Mouse (Mus musculus) lung, postnatal 36 days (tissue): ENCODE data around the gene Pknox2.

Source experiments
- DNase-seq: peaks from one replicate; pipeline ENCODE4 v3.0.0; 2022; ENCODE audit warnings: mixed read lengths

The Pknox2 gene

DNA sequence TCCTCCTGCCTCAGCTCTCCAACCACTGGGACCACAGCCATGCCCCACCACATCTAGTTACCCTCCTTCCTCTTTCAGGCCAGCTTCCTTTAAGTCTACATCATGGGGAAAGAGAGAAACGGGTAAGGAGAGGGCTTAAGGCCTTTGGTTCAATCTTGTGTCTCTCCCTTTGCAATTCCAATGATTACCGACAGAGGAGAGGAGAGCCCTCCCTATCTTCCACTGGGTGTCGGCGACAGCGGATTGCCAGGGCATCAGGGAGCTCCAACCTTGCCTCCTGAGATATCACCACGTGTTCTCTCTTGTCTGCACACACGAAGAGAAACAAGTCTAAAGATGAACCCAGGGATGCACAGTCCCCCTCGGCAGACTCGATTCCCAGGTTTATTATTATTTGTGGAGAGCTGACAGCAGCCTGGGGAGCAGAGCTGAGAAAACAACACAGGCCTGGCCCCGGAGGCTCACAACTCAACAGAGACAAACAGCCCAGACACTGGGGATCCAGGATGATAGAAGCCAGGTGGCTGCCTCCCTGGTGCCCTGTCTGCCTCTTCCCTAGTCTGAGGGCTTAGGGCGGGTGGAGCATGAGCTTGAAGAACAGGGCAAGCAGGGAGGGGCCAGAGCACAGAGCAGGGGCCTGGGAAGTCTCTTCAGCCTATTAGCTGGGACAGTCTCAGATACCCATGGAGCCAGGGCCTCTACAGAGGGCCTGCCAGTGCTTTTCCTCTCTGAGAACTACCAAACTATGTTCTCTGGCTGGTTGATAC, 170.4 kb downstream of the Pknox2 start:
- no peak for DNase-seq

DNA sequence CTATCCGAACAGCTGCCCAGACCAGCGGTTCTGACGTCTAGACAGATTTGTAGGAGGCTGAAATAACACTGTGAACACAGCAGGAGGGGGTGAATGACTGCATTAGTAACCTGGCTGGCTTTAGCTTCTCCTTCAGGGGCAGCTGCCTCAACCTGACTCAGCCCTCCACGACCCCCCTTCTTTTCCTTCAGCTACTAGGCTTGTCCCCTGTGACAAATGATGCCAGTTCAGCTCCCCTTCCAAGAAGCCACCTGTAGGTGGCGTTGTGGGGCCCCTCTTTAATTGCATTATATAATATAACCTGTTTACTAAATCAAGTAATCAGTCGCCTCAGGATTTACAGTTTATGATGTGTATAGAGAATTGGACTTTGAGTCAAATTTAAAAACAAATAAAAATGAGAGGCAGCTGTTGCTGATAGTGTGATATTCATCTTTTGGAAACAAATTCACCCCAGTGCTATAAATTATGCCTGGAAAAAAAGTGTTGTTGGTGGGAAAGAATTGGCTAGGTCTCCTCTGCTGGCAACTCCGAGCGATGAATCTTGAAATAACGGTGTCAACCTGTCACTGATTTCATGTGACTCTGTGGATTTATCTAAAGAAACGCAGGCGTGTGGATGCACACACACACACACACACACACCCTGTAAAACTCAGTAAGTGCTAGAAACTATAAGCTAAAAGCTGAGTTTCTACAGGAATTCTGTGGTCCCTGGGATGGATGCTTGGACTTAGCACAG, 173.6 kb downstream of the Pknox2 start:
- peak; percentile 46 for DNase-seq

DNA sequence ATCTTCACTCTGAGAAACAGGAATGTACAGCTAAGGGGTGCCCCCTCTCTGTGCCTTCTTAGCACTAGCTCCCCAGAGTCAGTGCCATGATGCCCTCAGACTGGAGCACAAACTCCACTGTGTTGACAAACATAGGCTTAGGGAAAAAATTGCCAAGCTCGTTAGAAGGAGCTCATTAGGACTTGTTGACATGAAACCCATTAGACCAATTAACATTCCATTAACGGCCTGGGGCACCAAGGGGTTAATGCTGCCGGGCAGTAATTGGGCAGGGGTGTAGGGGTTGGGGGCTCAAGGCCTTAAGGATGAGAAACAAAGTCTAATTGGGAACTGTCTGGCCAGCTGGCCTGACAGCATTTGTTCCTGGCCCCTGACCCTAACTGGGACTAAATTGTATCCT, 175.1 kb downstream of the Pknox2 start:
- DNase-seq: no peak

DNA sequence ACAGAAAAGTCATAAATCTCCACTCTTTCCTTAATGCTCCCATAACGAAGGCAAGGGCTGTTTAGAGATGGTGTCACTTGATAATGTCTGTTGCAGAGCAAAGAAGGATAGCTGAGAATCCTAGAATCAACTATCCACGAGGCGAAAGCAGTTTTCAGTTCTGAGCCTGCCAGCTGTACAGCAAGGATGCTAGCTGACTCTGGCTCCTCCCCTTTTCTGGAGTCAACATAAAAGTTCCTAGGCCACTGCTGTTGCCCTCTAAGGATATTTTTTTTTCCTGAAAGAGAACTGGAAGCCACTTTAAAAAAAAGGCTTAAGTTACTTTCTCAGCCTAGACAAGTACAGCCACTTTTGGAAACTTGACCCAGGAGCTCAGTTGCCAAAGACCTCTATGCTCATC, 176.1 kb downstream of the Pknox2 start:
- DNase-seq: peak; percentile 25

DNA sequence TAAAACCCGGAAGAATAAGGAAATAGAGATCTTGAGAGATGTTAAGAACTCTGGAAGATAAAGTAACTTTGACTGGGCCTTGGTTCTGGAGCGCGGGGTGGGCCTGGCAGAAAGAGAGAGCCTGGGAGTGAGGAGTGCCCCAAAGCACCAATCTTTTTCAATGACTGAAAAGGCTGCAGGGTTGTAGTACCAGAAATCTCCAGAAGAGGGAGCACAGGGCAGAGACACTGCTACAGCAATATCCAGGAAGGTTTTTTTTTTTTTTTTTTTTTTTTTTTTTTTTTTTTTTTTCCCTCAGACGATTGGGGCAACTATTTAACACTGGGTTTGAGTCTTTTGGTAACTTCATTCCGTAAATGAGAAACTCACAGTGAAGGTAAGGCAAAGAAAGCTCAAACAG, 176.6 kb downstream of the Pknox2 start:
- DNase-seq: peak; percentile 95

DNA sequence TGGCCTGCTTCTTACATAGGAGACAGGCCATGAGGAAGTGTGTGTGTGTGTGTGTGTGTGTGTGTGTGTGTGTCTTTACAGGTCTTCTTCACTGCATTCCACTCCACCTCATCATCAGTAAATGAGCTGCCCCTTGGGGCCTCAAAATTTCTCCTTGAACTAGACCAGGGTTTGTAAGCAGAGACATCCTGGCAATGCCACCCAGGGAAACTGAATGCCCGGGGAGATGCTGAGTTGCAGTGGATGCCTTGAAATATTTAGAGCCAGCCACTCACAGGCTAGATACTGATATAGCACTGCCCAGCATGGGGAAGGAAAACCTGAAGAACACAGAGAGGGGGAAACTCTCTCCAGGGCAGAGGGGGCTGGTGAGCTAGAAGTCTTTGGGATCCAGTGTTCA, 178.1 kb downstream of the Pknox2 start:
- no peak for DNase-seq

DNA sequence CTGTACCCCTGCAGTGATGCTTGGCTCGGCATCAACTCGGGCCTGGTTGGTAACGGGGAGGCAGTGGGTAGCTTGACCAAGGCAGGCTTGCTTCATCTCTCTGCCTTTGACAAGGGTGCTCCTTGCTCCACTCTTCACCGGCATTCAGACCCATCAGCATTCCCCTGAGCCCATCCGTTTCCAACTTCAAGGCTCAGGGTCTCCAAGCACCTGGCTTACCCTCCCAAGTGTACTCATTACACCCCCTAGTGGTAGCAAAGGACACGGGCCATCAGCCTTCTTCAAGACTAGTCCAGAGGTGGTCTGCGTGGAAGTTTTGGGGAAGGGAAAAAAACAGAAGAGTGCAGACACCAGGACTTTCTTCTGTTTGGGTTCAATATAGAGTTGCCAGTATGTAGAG, 178.5 kb downstream of the Pknox2 start:
- DNase-seq: peak; percentile 60

DNA sequence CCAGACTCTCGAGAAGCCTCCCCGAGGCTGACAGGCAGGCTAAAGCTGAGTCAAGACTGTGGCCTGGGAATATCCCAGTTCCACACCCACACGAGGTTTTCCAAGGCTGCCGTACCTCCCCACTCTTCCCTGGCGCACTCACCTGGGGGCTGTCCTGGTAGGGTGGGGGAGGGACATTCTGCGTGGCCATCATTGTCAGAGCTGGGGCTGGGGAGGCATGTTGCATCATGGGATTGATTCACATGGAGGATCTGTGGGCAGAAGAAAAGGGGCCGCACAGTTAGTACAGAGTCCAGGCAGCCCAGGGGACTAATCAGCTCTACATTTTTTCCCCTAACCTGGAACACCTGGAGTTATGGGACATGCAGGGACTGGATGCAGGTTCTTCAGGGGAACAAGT, 179.0 kb downstream of the Pknox2 start:
- DNase-seq: no peak

DNA sequence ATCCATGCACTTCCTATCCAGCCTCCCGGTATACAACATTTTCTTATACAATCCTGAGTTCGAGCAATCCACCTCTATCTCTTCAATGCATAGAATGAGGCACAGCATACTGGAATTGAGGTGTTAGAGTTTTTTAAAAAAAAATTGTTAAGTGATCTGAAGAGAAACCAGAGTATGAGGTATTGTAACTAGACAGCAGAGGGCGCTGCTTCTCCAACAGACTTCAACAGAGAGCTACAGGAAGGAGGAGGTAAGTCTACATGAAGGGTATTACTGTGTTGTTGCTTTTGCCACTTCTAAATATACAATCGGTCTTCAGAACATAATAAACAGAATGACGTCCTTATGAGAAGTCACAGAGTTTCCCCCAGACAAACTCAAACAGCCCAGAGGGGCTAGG, 181.5 kb downstream of the Pknox2 start:
- DNase-seq: peak; percentile 50

DNA sequence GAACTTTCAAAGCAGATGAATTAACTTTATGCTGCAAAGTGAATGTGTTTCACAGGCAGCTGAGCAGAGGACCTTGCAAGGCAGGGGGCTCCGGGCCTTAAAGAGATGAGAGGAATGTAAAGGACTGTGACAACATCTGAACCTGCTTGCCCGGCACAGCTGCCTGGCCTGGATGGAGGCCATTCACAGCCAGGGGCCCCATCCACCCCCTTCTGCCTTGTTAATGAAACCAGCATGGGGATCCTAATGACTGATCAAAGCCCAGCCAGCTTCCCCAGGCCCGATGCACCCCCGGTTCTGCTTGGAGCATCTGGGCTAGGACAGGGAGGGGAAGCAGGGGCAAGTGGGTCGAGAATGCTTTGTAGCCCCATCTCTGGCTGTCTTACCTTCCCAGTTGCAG, 183.0 kb downstream of the Pknox2 start:
- DNase-seq: no peak

DNA sequence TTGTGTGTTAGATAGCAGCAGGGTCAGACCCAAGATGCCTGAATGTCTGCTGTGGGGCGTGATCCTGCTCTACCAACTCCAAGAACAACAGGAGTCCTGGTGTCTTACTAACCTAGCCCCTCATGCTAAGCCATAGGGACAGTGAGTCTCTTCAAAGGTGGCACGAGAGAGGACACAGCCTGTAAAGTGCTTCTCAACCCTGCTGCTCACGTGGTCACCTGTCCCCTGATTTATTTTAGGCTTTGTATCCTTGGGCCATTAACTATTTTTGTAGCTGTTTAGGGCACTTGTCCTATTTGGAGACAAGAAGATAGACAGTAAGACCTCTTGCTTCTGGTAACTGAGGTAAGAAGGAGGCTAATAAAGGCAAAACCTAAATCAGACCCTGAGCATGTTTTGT, 183.7 kb downstream of the Pknox2 start:
- DNase-seq: no peak

DNA sequence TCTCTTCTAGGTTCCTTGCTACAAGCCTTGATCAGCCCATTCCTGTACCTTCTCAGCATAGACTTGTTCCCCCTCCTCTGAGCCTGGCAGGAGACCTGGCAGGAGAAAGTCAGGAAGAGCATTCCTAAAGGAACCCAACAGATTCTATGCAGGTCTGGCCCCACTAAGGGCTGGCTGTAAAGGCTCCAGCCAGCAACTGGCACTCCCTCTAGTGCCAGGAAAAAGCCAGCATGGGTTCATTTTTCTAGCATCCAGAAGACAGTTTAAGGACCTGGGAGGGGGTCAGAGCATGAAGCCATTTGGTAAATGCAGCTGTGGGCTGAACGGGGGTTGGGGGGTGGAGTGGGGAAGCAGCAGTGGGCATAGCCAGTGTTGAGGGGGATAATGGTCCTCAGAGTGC, 185.3 kb downstream of the Pknox2 start:
- DNase-seq: no peak

DNA sequence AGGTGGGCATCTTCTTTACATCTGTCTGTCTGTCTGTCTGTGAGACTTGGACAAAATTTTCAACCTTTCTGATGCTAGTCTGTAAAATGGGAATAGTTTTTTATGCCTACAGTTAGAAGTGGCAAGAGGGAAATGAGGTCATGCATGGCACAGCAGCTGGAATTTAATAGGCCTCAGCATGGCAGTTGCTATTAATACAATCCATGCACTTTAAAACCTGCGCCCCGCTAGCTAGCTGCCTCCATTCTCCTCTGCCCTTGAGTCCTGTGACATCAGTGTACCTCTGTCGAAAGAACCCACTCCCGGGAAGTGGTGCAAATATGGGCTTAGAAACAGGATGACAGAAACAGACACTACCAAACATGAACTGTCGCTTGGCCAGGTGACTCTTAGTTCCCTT, 186.1 kb downstream of the Pknox2 start:
- DNase-seq: no peak

DNA sequence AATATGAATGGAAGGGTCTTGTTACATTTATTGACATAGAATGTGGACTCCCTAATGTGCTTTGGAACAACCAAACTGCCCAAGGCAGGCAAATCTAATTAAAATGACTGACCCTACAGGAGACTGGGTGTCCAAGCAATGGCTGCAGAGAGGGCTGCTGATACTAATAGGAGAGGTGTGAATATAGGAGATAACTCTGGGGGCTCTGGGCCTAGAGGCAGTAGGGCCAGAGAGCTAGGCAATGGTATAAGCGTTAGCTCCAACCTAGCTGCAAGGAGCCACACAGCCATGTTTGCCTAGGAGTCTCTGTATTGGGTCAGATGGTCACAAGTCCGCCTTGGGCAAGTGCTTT, 196.1 kb downstream of the Pknox2 start:
- no peak for DNase-seq

DNA sequence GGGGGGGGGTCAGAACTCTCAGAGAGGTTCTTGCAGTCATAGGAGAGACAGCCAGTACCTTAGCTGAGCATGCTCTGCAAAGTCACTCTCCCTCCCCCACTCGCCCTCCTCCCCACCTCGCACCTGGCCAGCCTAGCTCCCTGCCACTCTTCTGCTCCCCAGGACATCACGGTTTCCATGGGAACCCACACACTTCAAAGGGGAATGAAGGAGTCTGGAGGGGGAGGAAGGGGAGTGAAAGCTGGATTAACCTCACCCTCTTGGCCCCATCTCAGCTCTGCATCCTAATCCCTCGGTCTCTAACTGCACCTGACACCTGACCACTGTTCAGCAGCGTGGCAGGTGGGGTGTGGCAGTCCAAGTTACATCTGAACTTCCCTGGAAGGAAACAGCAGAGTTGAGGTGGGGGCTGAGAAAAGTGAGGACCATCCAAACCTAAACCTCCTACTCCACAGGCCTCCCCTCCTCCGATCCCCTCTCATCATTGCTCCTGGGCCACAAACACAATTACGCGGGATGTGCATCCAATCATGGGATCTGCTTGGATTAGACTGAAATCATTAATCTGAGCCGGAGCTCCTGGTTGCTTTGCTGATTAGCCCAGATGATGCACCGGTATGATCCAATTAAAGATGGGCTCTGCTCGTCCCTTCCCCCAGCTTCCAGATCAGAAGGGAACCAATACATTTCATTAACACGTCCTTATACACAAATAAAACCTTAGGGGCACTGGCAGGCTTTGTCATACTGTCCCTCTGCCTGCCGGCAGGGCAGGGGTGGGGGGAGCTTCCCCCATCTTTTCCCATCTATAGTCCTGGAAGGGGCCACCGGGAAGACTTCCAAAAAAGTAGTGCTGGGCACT, 196.7 kb downstream of the Pknox2 start:
- no peak for DNase-seq

DNA sequence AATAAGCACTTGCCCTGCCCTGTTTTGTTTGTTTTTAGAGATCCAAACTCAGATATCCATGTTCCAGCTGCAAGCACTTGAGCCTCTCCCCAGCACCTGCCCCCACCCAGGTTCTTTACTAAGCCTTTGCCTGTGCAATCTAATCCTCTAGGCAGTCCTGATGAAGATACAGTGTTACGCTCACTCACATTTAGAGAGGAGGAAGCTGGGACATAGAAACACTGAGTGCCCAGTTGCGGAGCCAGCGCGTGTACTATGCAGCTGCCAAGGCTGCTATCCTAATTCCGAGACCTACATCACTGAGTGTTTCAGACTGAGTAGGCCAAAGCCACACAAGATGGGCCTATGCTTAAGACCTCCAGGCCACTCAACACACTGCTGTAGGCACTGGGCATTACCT, 199.0 kb downstream of the Pknox2 start:
- no peak for DNase-seq

DNA sequence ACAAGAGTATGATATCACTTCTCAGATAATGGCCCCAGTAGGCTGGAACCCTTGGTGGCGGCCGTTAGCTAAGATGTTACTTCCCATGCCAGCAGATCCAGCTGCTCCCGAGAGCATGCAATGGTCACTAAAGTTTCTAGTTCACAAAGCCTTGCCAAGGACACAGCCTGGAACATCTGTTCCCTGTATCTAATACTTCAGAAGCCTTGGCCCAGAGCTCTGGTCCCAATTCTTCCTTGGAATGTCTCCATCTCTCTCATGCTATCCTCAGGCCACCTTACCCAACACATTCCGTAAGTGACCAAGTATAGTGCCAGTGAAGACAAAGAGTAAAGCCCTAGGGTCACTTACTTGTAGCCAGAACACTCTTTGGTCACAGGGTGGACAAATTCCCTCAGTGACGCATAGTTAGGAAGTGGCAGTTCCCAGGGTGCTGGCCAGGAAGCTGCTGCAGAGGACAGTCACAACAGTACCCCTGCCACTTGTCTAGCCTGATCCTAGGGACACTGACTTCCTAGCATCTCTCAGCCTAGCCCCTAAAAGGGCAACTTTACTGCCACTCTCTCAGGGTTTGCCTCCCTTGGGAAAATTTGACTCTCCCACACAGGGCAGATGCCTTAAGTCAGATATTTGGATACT, 200.0 kb downstream of the Pknox2 start:
- DNase-seq: peak; percentile 80

DNA sequence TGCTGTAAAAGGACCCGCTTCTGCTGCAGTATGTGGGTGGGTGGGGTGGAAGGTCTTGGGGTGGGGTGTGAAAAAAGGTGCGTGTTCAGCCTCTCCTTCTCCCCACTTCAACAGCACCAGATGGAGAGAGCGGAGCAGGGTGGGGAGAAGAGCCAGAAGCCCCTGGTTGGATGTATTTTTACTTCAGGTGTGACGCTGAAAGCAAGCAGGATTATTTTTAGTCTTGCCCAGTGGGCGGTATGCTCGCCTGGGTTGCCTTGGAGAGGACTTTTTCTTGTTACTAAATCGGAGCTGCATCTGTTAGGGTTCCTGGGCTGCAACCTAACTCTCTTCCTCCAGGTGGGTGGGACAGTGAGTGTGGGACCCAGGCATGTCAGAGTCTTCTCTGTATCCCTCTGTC, 202.4 kb downstream of the Pknox2 start:
- DNase-seq: no peak

DNA sequence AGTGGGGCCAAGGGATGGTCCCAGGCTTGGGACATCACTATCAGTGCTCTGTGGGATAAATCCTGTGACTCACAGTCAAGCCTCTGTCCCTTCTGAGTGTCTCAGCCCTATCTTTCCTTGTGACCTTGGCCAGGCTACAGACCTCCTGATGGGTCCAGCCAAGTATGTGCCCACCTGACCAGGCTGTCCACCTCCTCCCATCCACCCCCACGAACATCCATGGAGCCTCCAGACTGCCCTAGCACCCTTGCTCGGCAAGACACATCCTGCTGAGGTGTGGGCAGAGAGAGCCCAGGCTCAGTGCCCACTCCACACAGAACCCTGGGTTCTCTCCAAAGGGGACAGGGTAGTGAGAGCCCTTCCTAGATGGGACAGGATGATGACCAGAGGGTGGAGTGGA, 204.6 kb downstream of the Pknox2 start:
- DNase-seq: no peak

DNA sequence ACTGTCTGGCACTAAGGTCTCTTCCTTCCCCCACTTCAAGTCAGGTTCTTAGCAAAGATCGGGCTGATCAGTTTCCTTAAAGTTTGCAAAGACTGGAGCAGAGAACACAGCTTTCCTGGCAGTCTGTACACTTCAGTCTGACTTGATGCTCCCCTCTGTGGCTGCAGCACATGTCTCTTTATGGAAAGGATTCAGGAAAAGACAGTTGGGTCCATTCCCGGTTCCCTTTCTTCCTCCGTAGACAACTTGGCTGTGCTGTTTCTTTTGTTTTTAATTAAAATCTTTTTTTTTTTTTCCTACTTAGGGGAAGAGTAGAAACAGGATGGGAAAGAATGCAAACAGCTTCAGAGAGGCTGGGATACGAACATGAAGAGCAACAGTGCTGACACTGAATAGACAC, 205.1 kb downstream of the Pknox2 start:
- DNase-seq: no peak

DNA sequence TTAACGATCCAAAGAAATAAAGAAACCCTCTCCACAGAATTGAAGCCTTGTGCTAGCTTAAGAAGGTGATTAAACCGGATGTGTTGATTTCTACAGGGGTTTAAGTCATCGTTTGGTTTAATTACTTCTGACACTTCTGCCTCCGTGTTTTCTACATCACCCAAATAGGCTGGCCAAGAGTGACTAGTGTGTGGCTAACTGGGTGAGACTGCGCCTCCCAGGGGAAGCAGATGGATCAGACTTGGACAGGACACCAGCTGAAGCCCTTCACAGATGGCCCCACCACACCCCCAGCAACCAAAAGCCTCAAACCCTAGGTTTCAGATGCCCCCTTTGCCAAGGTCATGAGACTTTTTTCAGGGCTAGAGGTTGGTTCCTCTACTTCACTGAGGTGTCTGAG, 205.6 kb downstream of the Pknox2 start:
- no peak for DNase-seq

DNA sequence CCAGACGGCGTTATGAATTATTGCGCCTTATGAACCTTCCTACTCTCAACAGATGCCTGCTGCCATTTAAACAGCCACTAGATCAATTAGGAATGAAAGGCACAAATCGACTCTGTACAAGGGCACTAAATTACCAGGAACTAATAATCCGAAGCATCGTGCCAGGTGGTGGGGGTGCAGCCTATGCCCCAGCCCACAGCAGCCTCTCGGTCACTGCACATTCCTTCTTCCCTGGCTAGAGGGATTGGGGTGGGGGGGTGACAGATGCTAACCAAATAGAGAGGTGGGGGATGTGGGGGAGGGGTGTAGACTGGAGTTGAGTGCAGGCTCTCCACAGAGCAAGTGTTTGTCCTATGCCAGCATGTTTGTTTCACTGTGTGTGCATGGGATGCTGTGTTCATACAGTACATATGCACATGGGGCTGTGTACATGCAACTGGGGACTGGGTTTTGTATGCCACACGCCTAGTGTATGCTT, 208.6 kb downstream of the Pknox2 start:
- DNase-seq: no peak
